Mouse (Mus musculus) hindbrain, embryonic 12.5 days (tissue): ENCODE measurements around the gene Ifrd2. TPM values are rescaled to one million over a fixed set of nuclear protein-coding genes. Genes with fewer than 3 reads are reported as not detected.

Experiments
- ATAC-seq: fragments of 200-750 bp; cut with Nextera tagmentation; 2 replicates; pipeline ENCODE4 v1.8.0; 2017; ENCODE audit warnings: moderate TSS enrichment; ENCODE audit not compliant: low FRiP score
- H3K27ac ChIP-seq: fragments of 300-500 bp; sonication (generic); 2 replicates; pipeline ENCODE4 v1.5.1; 2016; ENCODE audit warnings: mild to moderate bottlenecking
- H3K27me3 ChIP-seq: fragments of 300-500 bp; sonication (generic); 2 replicates; pipeline ENCODE4 v1.6.1; 2016; ENCODE audit warnings: mild to moderate bottlenecking
- H3K36me3 ChIP-seq: fragments of 300-500 bp; sonication (generic); 2 replicates; pipeline ENCODE4 v1.6.1; 2016; ENCODE audit warnings: mild to moderate bottlenecking
- H3K4me1 ChIP-seq: fragments of 300-500 bp; sonication (generic); 2 replicates; pipeline ENCODE4 v1.6.1; 2016
- H3K4me2 ChIP-seq: fragments of 300-500 bp; sonication (generic); replicated peaks from 2 replicates; pipeline ENCODE4 v1.6.1; 2016; ENCODE audit warnings: mild to moderate bottlenecking
- H3K4me3 ChIP-seq: fragments of 300-500 bp; sonication (generic); 2 replicates; pipeline ENCODE4 v1.5.1; 2016; ENCODE audit warnings: mild to moderate bottlenecking
- H3K9ac ChIP-seq: fragments of 300-500 bp; sonication (generic); 2 replicates; pipeline ENCODE4 v1.6.1; 2016; ENCODE audit warnings: mild to moderate bottlenecking, moderate library complexity
- H3K9me3 ChIP-seq: fragments of 300-500 bp; sonication (generic); replicated peaks from 2 replicates; pipeline ENCODE4 v1.6.1; 2016; ENCODE audit warnings: mild to moderate bottlenecking
- WGBS: fragments of 180-500 bp; shearing (Covaris S2); methylation state at CpG from one replicate; pipeline ENCODE4 v1.1.7; 2016; 5-methylcytosine and 5-hydroxymethylcytosine counted together
- polyA plus RNA-seq: library from polyadenylated mRNA; unstranded; fragments of >200 nt; fragmentation: Nextera tagmentation; extraction: Ambion mirVana; gene quantifications from 2 replicates; pipeline ENCODE4 v1.2.1, GENCODE M21; 2016

Ifrd2 gene
- polyA plus RNA-seq, 1 experiment from 2014 or later: 19.5 TPM

DNA sequence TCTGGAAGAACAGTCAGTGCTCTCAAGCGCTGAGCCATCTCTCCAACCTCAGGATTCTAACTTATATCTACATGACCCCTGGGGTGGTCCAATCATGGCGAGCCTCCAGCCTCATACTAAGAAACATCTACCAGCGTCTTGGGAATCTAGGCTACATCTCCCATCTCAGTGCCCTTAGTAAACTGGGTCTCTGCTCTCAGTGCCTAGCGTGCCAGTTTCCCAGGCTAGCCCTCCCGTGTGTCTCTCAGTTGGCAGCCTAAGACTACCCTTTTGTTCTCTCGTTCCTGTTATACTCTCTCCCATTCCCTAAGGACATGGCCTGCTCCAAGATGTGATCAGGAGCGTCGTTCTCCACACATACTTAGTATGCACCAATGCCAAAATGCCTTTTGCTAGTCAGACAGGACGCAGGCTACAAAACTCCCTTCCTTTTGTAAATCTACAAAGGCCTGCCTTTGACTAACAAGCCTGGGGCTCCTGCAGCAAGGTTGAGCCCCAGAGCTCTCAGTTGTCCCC is 43.9 kb downstream of the Ifrd2 start:
- H3K4me1 ChIP-seq: peaks cover 91% of the 10 kb centered on the region
- peak overlapping the region; percentile 63 for H3K4me3 ChIP-seq
- WGBS: 32% methylated on average over 9 of the region's 9 CpGs
- 0 out of 2 replicates have a peak, but pooled peaks cover 3% of the 10 kb centered on the region for H3K36me3 ChIP-seq
- ATAC-seq: no peak
- H3K27me3 ChIP-seq: no peaks in the 10 kb centered on the region
- peak overlapping the region; percentile 97 for H3K27ac ChIP-seq
- H3K4me2 ChIP-seq: peak overlapping the region; percentile 99
- H3K9ac ChIP-seq: peak overlapping the region; percentile 87
- no peaks in the 10 kb centered on the region for H3K9me3 ChIP-seq

DNA sequence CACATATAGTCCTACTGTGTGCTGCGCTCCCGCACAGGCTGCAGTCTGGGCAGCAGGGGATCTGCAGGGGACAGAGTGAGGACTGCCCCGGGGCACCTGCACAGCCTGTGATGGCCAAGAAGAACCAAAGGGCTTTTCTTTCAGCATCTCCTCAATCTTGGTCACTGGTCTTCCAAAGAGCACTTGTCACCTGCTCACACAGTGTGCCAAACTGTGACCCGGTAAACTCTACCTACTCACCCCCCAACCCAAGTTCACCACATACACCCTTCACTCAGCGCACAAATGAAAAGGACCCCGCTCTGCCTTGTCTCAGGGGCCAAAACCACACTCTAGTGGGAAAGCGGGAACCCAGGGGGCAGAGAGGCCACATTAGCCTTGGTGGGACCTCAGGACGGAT is 44.4 kb downstream of the Ifrd2 start:
- H3K9me3 ChIP-seq: no peaks in the 10 kb centered on the region
- peak overlapping the region; percentile 97 for H3K27ac ChIP-seq
- peak overlapping the region; percentile 99 for H3K4me2 ChIP-seq
- H3K4me1 ChIP-seq: peaks cover 89% of the 10 kb centered on the region
- 0 out of 2 replicates have a peak, but pooled peaks cover 3% of the 10 kb centered on the region for H3K36me3 ChIP-seq
- 64% methylated on average over 8 of the region's 8 CpGs for WGBS
- H3K9ac ChIP-seq: peak overlapping the region; percentile 87
- ATAC-seq: no peak
- peak overlapping the region; percentile 63 for H3K4me3 ChIP-seq
- H3K27me3 ChIP-seq: no peaks in the 10 kb centered on the region

DNA sequence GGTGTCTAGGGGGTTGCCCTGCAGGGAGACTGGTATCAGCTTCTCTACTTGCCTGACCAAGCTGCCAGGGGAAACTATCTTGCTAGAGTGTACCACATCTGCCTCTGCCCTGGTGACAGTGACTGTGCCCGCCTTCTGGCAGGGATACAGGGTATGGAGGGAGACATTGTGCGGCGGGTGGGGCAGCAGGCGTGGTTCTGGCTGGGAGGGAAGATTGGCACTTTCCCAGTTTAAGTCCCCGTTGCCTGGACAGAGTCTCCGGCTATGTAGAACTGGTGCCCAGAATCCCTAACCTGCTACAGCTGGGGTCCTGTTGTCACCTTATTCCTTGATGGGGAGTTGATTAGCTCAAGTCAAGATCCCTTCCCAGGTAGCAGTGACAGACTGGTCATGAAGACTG is 45.0 kb downstream of the Ifrd2 start:
- Histone ChIP-seq H3K27me3 (no peaks in the 10 kb centered on the region), H3K4me2 (peak overlapping the region; percentile 99), H3K4me3 (peak overlapping the region; percentile 63), H3K9ac (peak overlapping the region; percentile 87), H3K9me3 (no peaks in the 10 kb centered on the region), H3K27ac (peak overlapping the region; percentile 97), H3K36me3 (0 out of 2 replicates have a peak, but pooled peaks cover 3% of the 10 kb centered on the region), H3K4me1 (peaks cover 89% of the 10 kb centered on the region)
- WGBS: 21% methylated on average over 6 of the region's 6 CpGs
- ATAC-seq: no peak

DNA sequence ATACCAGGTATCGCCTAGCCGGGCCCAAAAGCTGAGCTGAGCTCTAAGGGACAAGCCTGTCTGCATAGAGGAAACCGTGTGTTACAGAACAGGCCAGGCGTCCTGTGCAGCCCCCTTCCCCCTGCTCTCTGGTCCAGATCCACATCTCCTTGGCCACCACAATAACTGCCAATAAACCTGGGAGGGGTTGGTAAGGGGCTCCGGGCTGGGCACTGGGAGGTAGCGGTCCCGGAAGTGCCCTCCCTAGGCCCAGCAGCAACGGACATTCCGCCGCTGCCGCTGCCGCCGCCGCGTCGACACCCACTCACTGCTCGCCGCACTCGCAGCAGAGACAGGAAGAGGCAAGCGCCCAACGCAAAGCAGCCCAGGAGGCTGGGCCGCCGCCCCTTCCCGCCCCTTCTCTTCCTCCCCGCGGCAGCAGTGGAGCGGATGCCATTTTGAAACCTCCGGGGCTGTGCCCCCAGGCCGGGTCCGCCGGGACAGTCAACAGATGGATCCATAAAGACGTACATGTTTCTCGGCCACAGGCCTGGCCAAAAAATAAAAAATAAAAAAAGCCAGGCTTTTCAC is 45.7 kb downstream of the Ifrd2 start:
- Histone ChIP-seq H3K9me3 (no peaks in the 10 kb centered on the region), H3K36me3 (0 out of 2 replicates have a peak, but pooled peaks cover 3% of the 10 kb centered on the region), H3K4me2 (peak overlapping the region; percentile 99), H3K9ac (peak overlapping the region; percentile 87), H3K27ac (peak overlapping the region; percentile 97), H3K4me1 (peaks cover 84% of the 10 kb centered on the region), H3K27me3 (no peaks in the 10 kb centered on the region), H3K4me3 (peak overlapping the region; percentile 63)
- no peak for ATAC-seq
- WGBS: 1% methylated on average over 33 of the region's 33 CpGs

DNA sequence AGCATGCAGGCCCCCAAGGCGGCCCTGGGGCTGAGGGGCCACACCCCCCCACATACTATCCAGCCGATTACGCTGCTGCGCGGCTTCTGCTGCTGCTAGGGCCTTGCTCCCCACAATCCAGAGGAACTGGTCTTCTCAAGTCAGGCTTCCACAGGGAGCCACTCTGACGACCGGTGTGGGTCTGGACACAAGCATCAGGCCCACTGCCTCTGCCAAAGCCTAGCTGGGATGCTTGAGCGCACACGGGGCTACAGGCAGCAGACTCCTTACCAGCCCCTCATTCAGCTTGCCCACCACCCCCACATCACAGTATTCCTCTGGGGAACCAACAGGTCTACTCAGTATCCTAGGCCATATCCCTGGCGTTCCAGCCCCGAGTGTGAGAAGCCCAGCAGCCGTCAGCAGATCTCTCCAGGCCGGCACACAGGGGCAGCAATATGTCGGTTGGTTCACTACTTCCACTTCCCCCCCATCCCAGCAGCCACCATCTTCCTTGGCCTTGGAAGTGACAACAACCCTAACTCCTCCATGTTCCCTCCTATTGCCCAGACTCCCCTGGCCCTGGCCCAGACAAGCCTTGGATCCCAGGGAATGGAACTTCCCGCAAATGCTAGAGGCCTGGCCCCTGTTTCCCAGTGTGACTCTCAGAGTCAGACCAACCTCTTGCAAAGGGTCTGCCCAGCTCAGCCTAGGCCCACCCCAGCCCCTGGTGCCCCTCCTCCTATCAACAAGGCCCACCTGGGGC is 46.4 kb downstream of the Ifrd2 start:
- H3K27ac ChIP-seq: peak overlapping the region; percentile 97
- no peaks in the 10 kb centered on the region for H3K27me3 ChIP-seq
- ATAC-seq: no peak
- H3K9me3 ChIP-seq: no peaks in the 10 kb centered on the region
- 0 out of 2 replicates have a peak, but pooled peaks cover 3% of the 10 kb centered on the region for H3K36me3 ChIP-seq
- peak overlapping the region; percentile 99 for H3K4me2 ChIP-seq
- WGBS: under 1% methylated on average over 15 of the region's 15 CpGs
- H3K9ac ChIP-seq: peak overlapping the region; percentile 87
- H3K4me3 ChIP-seq: peak overlapping the region; percentile 63
- peaks cover 78% of the 10 kb centered on the region for H3K4me1 ChIP-seq

DNA sequence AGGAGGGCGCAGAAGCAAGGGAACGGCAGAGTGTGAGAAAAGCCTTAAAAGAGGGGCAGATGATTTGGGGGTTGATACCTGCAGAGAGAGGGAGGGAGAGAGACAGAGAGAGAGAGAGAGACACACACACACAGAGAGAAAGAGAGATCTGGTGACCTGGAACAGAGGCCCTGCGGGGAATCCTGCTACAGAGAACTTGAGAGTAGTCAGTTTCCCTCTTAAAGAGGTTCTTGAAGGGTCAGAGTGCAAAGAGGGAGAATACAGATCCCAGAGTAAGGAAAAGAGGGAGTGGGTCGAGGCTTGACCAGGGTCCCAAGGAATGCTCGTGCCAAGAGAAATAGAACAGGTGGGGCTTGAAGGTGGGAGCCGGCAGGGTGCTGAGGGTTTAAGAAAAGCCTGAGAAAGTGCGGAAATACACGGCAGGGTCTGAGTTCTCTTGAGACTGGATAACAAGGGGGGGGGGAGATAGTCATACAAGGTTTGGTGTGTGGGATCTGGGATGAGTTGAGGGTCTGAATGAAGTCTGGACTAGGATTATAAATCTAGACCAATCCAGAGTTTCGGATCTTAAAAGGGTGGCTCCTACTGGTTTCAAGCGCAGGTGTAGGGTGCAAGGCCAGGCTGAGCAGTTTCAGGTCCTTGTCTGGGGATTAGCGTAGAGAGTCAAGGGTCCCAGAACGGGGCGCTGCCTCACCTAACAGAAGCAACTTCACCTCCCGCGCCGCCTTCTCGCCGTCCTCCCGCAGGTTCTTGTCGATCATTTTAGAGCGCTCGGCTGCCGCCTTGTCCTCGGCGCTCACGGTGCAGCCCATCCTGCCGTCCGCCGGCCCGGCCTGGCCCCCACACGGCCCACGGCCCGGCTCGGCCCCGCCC is 47.2 kb downstream of the Ifrd2 start:
- Histone ChIP-seq H3K36me3 (no peaks in the 10 kb centered on the region), H3K27me3 (no peaks in the 10 kb centered on the region), H3K4me2 (peak overlapping the region; percentile 99), H3K27ac (peak overlapping the region; percentile 97), H3K4me1 (peaks cover 69% of the 10 kb centered on the region), H3K4me3 (peak overlapping the region; percentile 63), H3K9ac (peak overlapping the region; percentile 87), H3K9me3 (no peaks in the 10 kb centered on the region)
- ATAC-seq: no peak
- under 1% methylated on average over 34 of the region's 35 CpGs for WGBS

DNA sequence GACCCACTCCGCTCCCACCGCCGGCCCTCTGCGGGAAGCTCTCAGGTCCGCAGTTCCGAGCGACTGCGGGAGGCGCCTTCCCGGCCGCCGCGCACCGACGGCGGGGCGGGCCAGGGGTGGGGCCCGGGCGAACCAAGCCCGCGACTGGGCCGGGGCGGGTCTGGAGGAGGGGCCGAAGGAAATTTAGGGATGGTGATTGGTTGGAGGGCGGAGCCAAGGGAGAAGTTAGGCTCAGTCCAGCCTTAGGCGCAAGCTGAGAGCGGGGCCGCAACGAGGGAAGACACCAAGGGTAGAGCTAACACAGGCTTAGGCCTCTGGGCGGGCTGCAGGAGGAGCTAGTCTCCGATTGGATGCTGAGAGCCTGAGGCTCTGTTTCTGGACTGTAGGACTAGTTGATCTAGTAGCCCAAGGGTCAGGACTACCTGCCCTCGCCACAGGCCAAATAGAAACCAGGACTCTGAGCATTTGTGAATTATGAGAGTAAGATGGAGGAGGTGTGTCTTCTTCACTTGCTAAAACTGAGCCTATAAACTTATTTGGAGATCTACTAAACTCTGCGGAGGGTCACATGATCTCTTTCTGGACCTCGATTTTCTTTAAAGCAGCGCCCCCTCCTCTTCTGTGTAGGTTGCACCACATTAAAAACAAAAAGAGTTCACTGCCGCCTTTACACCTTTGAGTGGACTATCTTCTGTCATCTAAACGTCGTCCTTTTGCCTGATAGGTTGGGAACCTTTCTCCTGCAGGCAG is 48.0 kb downstream of the Ifrd2 start, which contains the start of gene Gnai2:
Gene Gnai2 (minus strand): TSS at position 89 of the 750 bp plus-strand sequence.
- peak within 1 kb of the TSS; percentile 99 for H3K4me2 ChIP-seq
- H3K27me3 ChIP-seq: no peaks in the 10 kb centered on the region
- peak within 1 kb of the TSS; percentile 63 for H3K4me3 ChIP-seq
- H3K36me3 ChIP-seq: no peaks in the 10 kb centered on the region
- H3K9ac ChIP-seq: peak within 1 kb of the TSS; percentile 87
- H3K4me1 ChIP-seq: peaks cover 64% of the 10 kb centered on the region
- peak within 1 kb of the TSS; percentile 97 for H3K27ac ChIP-seq
- 3% methylated on average over 38 of the region's 38 CpGs for WGBS
- ATAC-seq: peak; percentile 88
- no peaks in the 10 kb centered on the region for H3K9me3 ChIP-seq

DNA sequence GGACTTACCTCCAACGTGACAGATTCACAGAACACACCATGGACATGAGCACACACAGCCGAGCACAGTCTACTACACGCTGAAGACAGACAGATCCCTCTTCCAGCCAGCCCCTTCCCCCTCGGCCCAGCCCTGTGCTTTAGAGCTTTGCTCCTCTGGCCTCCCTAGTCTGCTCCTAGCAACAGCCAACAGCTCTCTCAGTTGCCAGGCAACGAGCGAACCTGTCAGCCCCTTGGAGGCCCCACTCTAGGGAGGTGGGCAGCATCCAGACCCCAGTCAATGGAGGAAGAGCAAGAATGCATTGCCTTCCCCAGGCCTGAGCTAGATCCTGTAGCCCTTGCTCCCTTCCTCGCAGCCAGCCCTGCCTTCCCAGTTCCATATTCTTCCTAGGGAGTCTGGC is 49.6 kb downstream of the Ifrd2 start:
- H3K4me1 ChIP-seq: peaks cover 55% of the 10 kb centered on the region
- no peak overlapping the region for H3K9ac ChIP-seq
- no peaks in the 10 kb centered on the region for H3K9me3 ChIP-seq
- WGBS: 17% methylated on average over 7 of the region's 7 CpGs
- H3K4me3 ChIP-seq: no peak overlapping the region
- peak; percentile 57 for ATAC-seq
- H3K36me3 ChIP-seq: no peaks in the 10 kb centered on the region
- H3K27ac ChIP-seq: peak overlapping the region; percentile 77
- H3K27me3 ChIP-seq: no peaks in the 10 kb centered on the region
- peak overlapping the region; percentile 30 for H3K4me2 ChIP-seq

DNA sequence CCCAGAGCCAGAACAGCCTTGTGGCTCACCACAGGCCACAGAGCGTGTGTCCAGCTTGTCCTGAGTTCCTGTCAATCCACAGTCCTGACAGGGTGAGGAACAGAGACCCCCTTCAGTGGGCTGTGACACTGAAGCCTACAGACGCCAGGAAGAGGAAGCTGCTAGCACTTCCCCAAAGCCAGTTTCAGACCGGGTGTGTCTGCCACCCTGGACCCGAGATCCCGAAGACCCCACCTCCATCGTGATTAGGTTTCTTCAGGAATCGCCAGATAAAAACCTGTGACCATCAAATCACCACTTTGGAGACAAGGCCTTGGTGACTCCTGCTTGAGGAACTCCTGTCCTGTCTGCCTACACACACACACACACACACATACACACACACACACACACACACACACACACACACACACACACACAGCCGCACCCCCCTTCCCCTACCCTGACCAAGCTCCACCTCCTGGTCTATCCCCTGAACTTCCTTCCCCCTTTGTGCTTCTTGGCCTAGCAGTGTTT is 52.9 kb downstream of the Ifrd2 start:
- Histone ChIP-seq H3K9me3 (no peaks in the 10 kb centered on the region), H3K36me3 (no peaks in the 10 kb centered on the region), H3K4me3 (no peak overlapping the region), H3K9ac (no peak overlapping the region), H3K4me1 (peaks cover 40% of the 10 kb centered on the region), H3K27ac (no peak overlapping the region), H3K27me3 (no peaks in the 10 kb centered on the region), H3K4me2 (no peak overlapping the region)
- no peak for ATAC-seq
- WGBS: 29% methylated on average over 8 of the region's 8 CpGs

DNA sequence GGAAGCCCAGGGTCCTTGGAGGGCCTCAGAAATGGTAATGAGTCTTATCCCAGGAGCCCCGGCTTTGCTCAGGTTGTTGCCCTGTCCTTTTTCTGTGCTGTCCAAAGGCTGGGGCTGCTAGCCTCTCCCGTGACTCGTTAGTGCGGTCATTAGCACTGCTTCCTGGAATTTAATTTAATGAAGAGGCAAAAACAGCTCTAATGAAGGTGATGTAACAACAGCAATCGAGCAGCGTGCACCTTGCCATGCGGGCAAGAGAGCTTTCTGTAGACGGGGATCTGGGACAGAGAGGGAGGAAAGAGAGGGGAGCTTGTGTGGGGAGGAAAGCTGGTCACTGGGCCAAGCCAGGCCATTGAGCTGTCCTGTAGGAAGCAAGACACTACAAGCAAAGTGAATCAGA is 54.2 kb downstream of the Ifrd2 start:
- H3K4me3 ChIP-seq: no peak overlapping the region
- 41% methylated on average over 8 of the region's 8 CpGs for WGBS
- H3K36me3 ChIP-seq: no peaks in the 10 kb centered on the region
- H3K4me1 ChIP-seq: peaks cover 33% of the 10 kb centered on the region
- no peak overlapping the region for H3K4me2 ChIP-seq
- no peaks in the 10 kb centered on the region for H3K27me3 ChIP-seq
- ATAC-seq: no peak
- no peaks in the 10 kb centered on the region for H3K9me3 ChIP-seq
- H3K27ac ChIP-seq: no peak overlapping the region
- no peak overlapping the region for H3K9ac ChIP-seq
